Mouse (Mus musculus): ENCODE measurements at regions not wholly inside any gene's neighbourhood (a gene's known extent, or its start where the extent isn't known, plus 50 kb on each side); places are given as distances from the start of the nearest gene placed in this dataset.

- DNase-seq (ENCODE audit: extremely low read depth, insufficient read length, low spot score): no peak
These were observed 57.5 kb upstream of the Eef2kmt start for GRCm38 (mm10) chr16:5313261-5313660.

GRCm38 (mm10) chr16:5311456-5311855, 55.7 kb upstream of the Eef2kmt start:
- no peak for DNase-seq (ENCODE audit: extremely low read depth, insufficient read length, low spot score)

- no peak for DNase-seq (ENCODE audit: extremely low read depth, insufficient read length, low spot score)
These were observed 55.0 kb upstream of the Eef2kmt start for GRCm38 (mm10) chr16:5310736-5311135.

- DNase-seq (ENCODE audit: extremely low read depth, insufficient read length, low spot score): no peak
These were observed 52.0 kb upstream of the Eef2kmt start for GRCm38 (mm10) chr16:5307761-5308160.

- DNase-seq (ENCODE audit: extremely low read depth, insufficient read length, low spot score): no peak
These were observed 51.4 kb upstream of the Eef2kmt start for GRCm38 (mm10) chr16:5307249-5307605.

GRCm38 (mm10) chr16:5306588-5307248, 50.9 kb upstream of the Eef2kmt start:
- DNase-seq (ENCODE audit: extremely low read depth, insufficient read length, low spot score): peak; percentile 72

Data from 3134 (cell line).